Mouse (Mus musculus): ENCODE measurements around the gene Jph4. TPM values are rescaled to one million over a fixed set of nuclear protein-coding genes. Genes with fewer than 3 reads are reported as not detected.
A peak's percentile ranks its signal among the peaks of the same experiment; 100 is the strongest.

Gene Jph4
- polyA plus RNA-seq, 1 experiment from 2014 or later = not detected

GRCm38 (mm10) chr14:55109048-55109873 is 7.5 kb downstream of the Jph4 start:
- no peaks in the 10 kb centered on the region for H3K79me2 ChIP-seq (ENCODE audit: inconsistent target)
- H3K27ac ChIP-seq = no peak overlapping the region
- peaks cover 2% of the 10 kb centered on the region; the same call in 1 of the 2 replicates for H3K36me3 ChIP-seq (ENCODE audit: inconsistent target)
- WGBS (ENCODE audit: missing documents) = 50% methylated on average over 21 of the region's 21 CpGs
- no peak overlapping the region for H3K4me3 ChIP-seq (ENCODE audit: inconsistent target)

- Histone ChIP-seq H3K4me3 (ENCODE audit: inconsistent target) (no peak overlapping the region), H3K79me2 (ENCODE audit: inconsistent target) (no peaks in the 10 kb centered on the region), H3K36me3 (ENCODE audit: inconsistent target) (peaks cover 11% of the 10 kb centered on the region), H3K27ac (no peak overlapping the region)
- WGBS (ENCODE audit: missing documents) = 79% methylated on average over 9 of the region's 9 CpGs
Measured at GRCm38 (mm10) chr14:55108202-55108870, 8.4 kb downstream of the Jph4 start.

DNA sequence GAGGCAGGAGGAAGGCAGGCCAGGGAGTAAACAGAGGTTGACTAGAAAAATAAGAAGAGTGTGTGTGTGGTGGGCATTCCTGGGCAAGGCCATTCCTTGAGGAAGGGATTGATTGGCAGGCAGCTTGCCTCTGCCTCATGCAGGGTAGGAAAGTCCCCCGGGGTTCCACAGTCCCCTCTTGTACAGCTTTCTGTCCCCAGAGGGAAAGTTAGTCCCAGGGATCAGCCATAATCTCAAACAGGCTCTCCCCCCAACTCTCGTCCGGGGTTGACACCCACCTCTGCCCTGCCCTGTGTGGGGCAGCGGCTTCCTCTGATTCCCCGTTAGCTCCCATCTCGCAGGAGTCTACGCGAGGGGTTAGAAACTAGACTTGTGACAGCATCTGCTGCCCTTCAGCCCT is 9.7 kb downstream of the Jph4 start:
- peaks cover 25% of the 10 kb centered on the region for H3K36me3 ChIP-seq (ENCODE audit: inconsistent target)
- no peak overlapping the region for H3K4me3 ChIP-seq (ENCODE audit: inconsistent target)
- 83% methylated on average over 6 of the region's 8 CpGs for WGBS (ENCODE audit: missing documents)
- H3K79me2 ChIP-seq (ENCODE audit: inconsistent target) = no peaks in the 10 kb centered on the region
- H3K27ac ChIP-seq = 0 out of 2 replicates have a peak overlapping the region, but pooled peaks have one; percentile 75

- 1% methylated on average over 39 of the region's 39 CpGs for WGBS (ENCODE audit: missing documents)
- H3K27ac ChIP-seq = peak within 1 kb of the TSS; percentile 75
- H3K79me2 ChIP-seq (ENCODE audit: inconsistent target) = no peaks in the 10 kb centered on the region
- H3K36me3 ChIP-seq (ENCODE audit: inconsistent target) = peaks cover 31% of the 10 kb centered on the region
- peak within 1 kb of the TSS; percentile 65 for H3K4me3 ChIP-seq (ENCODE audit: inconsistent target)
Measured at GRCm38 (mm10) chr14:55105836-55106809, 10.6 kb downstream of the Jph4 start, which contains the start of gene Ap1g2. Ap1g2 (minus strand) TSS chr14:55106593.

DNA sequence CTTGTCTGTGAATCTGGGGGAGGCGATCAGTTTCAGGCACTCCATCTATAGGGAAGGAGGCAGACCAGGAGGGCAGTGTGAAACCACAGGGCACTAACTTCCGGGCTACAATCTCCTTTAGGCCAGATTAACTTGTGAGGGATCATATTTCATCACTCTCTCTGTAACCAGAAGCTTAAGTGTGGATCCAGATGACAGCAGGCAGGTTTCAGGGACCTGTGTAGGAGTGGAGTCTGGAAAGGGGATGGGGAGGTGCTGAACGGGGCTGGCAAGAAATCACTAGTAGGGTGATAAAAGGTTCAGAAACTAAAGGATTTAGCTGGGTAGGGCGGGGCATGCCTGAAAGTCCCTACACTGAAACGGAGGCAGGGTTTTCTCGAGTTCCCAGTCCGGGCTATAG is 11.3 kb downstream of the Jph4 start:
- H3K4me3 ChIP-seq (ENCODE audit: inconsistent target) = peak overlapping the region; percentile 65
- no peaks in the 10 kb centered on the region for H3K79me2 ChIP-seq (ENCODE audit: inconsistent target)
- H3K36me3 ChIP-seq (ENCODE audit: inconsistent target) = peaks cover 39% of the 10 kb centered on the region
- 14% methylated on average over 7 of the region's 7 CpGs for WGBS (ENCODE audit: missing documents)
- H3K27ac ChIP-seq = peak overlapping the region; percentile 75

- 92% methylated on average over 18 of the region's 18 CpGs for WGBS (ENCODE audit: missing documents)
- Histone ChIP-seq H3K27ac (no peak overlapping the region), H3K36me3 (ENCODE audit: inconsistent target) (peaks cover 49% of the 10 kb centered on the region), H3K79me2 (ENCODE audit: inconsistent target) (no peaks in the 10 kb centered on the region), H3K4me3 (ENCODE audit: inconsistent target) (no peak overlapping the region)
Measured at GRCm38 (mm10) chr14:55104365-55104764, 12.4 kb downstream of the Jph4 start.

GRCm38 (mm10) chr14:55102253-55102785 is 14.4 kb downstream of the Jph4 start:
- H3K36me3 ChIP-seq (ENCODE audit: inconsistent target) = peaks cover 63% of the 10 kb centered on the region
- H3K27ac ChIP-seq = no peak overlapping the region
- H3K79me2 ChIP-seq (ENCODE audit: inconsistent target) = no peaks in the 10 kb centered on the region
- 96% methylated on average over 12 of the region's 15 CpGs for WGBS (ENCODE audit: missing documents)
- no peak overlapping the region for H3K4me3 ChIP-seq (ENCODE audit: inconsistent target)

- Histone ChIP-seq H3K36me3 (ENCODE audit: inconsistent target) (peaks cover 63% of the 10 kb centered on the region), H3K79me2 (ENCODE audit: inconsistent target) (no peaks in the 10 kb centered on the region), H3K27ac (no peak overlapping the region), H3K4me3 (ENCODE audit: inconsistent target) (no peak overlapping the region)
- WGBS (ENCODE audit: missing documents) = 51% methylated on average over 4 of the region's 4 CpGs
Measured at GRCm38 (mm10) chr14:55101592-55101991, 15.1 kb downstream of the Jph4 start.

- peaks cover 49% of the 10 kb centered on the region for H3K36me3 ChIP-seq (ENCODE audit: inconsistent target)
Measured at GRCm38 (mm10) chr14:55098067-55098466, 18.7 kb downstream of the Jph4 start.

GRCm38 (mm10) chr14:55097646-55098045 is 19.1 kb downstream of the Jph4 start:
- H3K36me3 ChIP-seq (ENCODE audit: inconsistent target) = peaks cover 44% of the 10 kb centered on the region
- H3K79me2 ChIP-seq (ENCODE audit: inconsistent target) = no peaks in the 10 kb centered on the region
- H3K27ac ChIP-seq = peak overlapping the region; percentile 51
- H3K4me3 ChIP-seq (ENCODE audit: inconsistent target) = no peak overlapping the region
- WGBS (ENCODE audit: missing documents) = 78% methylated on average over 10 of the region's 10 CpGs

More at GRCm38 (mm10) chr14:55098067-55098466, 18.7 kb downstream of the Jph4 start:
- Histone ChIP-seq H3K27ac (peak overlapping the region; percentile 51), H3K4me3 (ENCODE audit: inconsistent target) (no peak overlapping the region), H3K79me2 (ENCODE audit: inconsistent target) (no peaks in the 10 kb centered on the region)
- WGBS (ENCODE audit: missing documents) = 42% methylated on average over 4 of the region's 4 CpGs

DNA sequence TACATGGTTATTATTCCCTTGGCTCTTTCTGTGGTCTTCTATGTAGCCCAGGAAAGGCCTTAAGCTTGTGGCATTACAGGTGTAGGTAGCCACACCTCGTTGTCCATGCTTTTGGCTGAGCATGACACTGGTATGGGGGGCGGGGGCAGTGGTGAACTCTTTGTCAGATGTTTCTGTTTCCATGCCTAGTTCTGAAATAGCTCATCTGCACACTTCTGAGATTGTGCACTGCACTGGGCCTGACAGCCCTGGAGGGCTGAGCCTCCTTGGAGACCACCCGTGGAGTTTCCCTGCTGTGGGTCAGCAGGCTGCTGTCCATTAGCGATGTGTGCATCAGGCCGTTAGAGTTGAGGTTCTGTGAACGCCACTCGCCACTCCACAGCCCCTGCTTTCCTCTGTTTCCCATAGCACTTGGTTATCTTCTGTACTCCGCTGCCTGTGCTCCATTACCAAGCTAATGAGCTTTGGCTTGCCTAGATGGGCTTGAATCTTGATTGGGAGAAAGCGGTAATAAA is 20.1 kb downstream of the Jph4 start:
- H3K4me3 ChIP-seq (ENCODE audit: inconsistent target) = no peak overlapping the region
- WGBS (ENCODE audit: missing documents) = 90% methylated on average over 8 of the region's 9 CpGs
- peaks cover 36% of the 10 kb centered on the region for H3K36me3 ChIP-seq (ENCODE audit: inconsistent target)

DNA sequence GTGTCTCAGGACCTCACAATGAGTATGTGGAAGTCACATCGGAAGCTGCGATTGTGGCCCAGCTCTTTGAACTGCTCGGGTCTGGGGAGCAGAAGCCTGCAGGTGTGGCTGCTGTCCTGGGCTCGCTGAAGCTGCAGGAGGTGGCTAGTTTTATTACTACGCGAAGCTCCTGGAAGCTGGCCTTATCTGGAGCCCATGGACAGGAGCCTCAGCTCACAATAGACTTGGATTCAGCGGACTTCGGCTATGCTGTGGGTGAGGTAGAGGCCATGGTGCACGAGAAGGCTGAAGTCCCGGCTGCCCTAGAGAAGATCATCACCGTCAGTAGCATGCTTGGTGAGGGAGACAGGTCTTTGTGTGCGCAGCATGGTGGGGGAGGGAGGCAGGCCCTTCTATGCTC is 21.1 kb downstream of the Jph4 start:
- no peaks in the 10 kb centered on the region for H3K79me2 ChIP-seq (ENCODE audit: inconsistent target)
- peaks cover 27% of the 10 kb centered on the region for H3K36me3 ChIP-seq (ENCODE audit: inconsistent target)
- H3K4me3 ChIP-seq (ENCODE audit: inconsistent target) = peak overlapping the region; percentile 78
- WGBS (ENCODE audit: missing documents) = 67% methylated on average over 12 of the region's 12 CpGs
- H3K27ac ChIP-seq = no peak overlapping the region

More for the DNA sequence above, 20.1 kb downstream of the Jph4 start:
- no peaks in the 10 kb centered on the region for H3K79me2 ChIP-seq (ENCODE audit: inconsistent target)
- H3K27ac ChIP-seq = no peak overlapping the region

DNA sequence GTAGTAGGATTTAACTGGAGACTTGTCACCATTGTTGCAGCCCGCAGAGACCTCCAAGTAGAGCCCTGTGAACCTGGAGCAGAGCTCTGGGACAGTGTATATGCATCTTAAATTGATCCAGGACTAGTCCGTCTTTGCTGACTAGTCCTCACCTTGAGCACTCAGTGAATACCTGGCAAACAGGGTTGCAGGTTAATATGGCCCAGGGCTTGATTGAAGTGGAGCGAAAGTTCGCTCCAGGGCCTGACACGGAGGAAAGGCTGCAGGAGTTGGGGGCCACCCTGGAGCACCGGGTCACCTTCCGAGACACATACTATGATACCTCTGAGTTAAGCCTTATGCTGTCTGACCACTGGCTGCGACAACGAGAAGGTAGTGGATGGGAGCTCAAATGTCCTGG is 21.5 kb downstream of the Jph4 start:
- WGBS (ENCODE audit: missing documents) = 55% methylated on average over 9 of the region's 9 CpGs
- peak overlapping the region; percentile 70 for H3K27ac ChIP-seq

More for the DNA sequence above, 21.5 kb downstream of the Jph4 start:
- peak overlapping the region; percentile 78 for H3K4me3 ChIP-seq (ENCODE audit: inconsistent target)
- peaks cover 23% of the 10 kb centered on the region for H3K36me3 ChIP-seq (ENCODE audit: inconsistent target)
- H3K79me2 ChIP-seq (ENCODE audit: inconsistent target) = no peaks in the 10 kb centered on the region
